Mouse (Mus musculus) megakaryocyte, embryonic 14.5 days (primary cell): ENCODE measurements around the gene Upf1.

ENCODE experiments used
- FLI1 ChIP-seq: IDR thresholded peaks from 2 replicates; pipeline ENCODE4 v1.6.1; 2012; ENCODE audit warnings: low read length, inconsistent platforms, mixed read lengths
- GATA1 ChIP-seq: IDR thresholded peaks from 3 replicates; pipeline ENCODE4 v1.6.1; 2012; ENCODE audit warnings: mixed read lengths, low read length, inconsistent platforms, borderline replicate concordance

DNA sequence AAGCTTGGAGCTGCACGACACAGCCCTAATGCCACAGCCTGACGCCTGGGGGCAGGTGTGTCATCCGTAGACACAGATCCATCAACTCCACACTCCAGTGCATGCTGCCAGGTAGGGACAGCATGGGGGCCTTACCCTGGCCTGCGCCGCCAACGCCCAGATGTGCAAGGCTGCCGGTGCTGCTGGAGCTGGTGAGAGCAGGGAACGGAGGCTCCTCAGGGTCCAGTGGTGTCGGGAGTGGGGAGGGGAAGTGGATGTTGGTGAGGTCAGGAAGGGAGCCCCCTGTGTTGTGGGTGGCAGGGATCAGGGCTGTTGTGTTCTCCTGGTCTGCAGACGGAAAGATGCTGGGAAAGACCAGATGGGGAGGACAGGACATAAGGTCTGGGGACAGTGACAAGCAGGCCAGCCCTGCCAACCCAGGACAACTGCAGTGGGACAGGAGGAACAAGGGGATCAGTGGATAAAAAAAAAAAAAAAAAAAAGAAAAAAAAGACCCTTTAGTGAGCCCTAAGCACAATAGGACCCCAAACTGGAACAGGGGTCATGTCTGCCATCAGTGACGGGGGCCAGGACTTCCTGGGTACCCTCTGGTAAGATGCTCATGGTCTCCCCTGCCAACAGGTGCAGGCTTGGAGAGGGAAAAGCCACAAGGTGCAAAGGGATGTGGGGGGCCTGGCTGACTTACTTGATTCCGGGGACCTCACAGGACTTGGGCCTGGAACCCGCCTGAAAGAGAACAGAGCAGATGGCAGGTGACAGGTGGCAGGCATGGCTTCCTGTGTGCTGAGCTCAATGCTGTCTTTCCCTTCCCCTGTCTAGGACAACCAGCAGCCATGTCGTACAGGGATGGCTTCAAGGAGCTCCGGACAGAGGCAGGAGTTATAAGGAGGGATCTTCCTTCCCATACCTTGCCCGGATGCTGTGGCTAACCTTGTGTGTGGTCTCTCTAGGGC is 44.8 kb upstream of the Upf1 start:
- TF ChIP-seq GATA1 (no peak), FLI1 (no peak)
